Mouse (Mus musculus): ENCODE data around the gene Gm45623.
A peak's percentile ranks its signal among the peaks of the same experiment; 100 is the strongest.

Gm45623 gene

GRCm38 (mm10) chr13:56753192-56753951 is at the start of gene Gm45623:
Gene Gm45623 (minus strand): TSS chr13:56753827.
- no peak for DNase-seq (ENCODE audit: low read depth, low spot score)

DNA sequence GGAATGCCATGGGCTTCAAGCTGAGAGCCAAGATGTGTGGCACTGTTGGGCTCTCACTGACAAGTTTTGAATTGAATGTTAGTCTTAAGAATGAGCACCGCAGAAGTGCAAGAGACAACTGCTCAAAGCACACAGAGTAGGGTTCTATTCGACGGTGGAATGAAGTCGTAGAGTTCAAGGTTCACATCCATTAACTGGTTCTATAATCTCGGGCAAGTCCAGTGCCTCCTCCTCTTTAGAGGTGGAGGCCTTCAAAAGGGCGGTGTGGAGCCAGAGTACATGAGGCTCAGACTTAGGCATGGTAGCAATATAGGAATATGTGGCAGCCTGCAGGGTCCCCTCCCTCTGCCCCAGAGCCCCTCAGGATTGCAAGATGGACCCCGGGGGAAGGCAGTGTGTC is 43.8 kb upstream of the Gm45623 start:
- no peak for DNase-seq (ENCODE audit: low read depth, low spot score)

DNA sequence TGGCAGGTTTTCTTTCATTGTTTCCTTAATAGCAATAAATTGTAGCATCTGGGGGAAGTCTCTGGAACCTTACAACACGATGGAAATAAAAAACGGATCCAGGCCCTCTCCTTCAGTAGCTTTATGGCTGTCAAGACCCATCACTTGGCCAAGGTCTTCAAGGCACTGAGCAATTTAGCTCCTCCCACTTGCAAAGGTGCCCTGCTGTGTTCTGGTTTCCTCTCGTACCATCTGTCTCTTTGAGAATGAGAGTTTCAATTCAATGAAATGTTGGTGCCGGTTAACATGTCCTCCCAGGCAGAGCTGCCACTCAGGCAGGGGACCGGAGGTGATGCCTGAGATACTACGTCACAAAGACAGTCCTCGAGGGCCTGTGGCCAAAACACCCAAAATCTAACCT is 41.9 kb upstream of the Gm45623 start:
- no peak for DNase-seq (ENCODE audit: low read depth, low spot score)

DNA sequence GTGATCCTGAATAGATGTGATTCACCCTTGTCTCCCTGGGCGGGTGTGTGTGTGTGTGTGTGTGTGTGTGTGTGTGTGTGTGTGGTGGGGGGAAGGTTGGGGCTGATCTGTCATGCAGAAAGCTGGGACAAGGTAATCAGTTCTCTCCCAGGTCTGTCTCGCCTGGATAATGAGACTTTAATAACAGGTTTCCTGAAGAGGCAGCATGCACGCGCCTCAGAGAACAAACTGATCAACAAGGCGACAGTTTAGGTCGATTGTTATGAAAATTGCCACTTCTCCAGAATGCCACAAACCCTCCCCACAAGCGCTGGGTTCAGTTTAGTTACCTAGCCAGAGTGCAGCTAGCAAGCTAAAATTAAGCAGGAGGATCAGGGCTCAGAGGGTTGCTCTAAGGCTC is 40.8 kb upstream of the Gm45623 start:
- no peak for DNase-seq (ENCODE audit: low read depth, low spot score)

GRCm38 (mm10) chr13:56792844-56793243 is 39.2 kb upstream of the Gm45623 start:
- DNase-seq (ENCODE audit: low read depth, low spot score), result no peak

- no peak for DNase-seq (ENCODE audit: low read depth, low spot score)
Measured at GRCm38 (mm10) chr13:56790683-56791082, 37.1 kb upstream of the Gm45623 start.

GRCm38 (mm10) chr13:56782621-56783020 is 29.0 kb upstream of the Gm45623 start:
- DNase-seq (ENCODE audit: low read depth, low spot score), result no peak

DNA sequence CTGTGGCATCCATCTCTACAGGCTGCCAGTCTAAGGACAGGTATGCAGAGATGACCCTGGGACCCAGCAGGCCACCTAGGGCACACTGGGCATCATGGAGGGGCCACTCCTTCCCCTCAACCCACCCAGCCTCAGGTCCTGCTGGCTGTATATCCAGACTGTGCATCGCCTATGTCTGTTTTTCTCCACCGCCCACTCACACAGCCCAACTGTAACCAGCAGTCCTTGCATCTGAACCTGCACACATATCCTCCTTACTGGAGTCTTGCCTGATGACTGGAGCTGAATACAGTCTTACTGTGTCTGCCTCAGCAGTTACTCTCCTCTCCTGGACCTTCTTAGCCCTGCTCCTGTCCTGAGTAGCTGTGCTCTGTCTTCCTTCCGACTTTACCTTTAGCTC is 28.1 kb upstream of the Gm45623 start:
- no peak for DNase-seq (ENCODE audit: low read depth, low spot score)

- no peak for DNase-seq (ENCODE audit: low read depth, low spot score)
Measured at GRCm38 (mm10) chr13:56780746-56781469, 27.3 kb upstream of the Gm45623 start.

DNA sequence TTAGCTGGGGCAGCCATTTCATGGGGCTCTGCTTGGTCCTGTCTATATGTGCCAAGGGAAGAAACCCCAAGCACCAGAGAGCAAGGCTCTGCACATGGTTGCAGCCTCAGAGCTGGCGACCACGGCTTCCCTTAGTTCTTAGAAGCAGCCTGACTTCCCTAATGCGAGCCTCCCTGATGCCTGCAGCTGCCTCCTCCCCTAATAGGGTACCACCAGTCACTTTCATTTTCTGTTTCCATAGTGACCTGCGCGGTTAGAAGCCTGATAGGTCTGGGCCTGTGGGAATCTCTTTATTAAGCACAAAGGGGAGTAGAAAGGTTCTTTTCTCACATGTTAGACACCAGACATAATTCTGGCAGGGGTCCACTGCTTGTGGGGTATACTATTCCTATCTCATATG is 20.7 kb upstream of the Gm45623 start:
- peak; percentile 67 for DNase-seq (ENCODE audit: low read depth, low spot score)

- no peak for DNase-seq (ENCODE audit: low read depth, low spot score)
Measured at GRCm38 (mm10) chr13:56773262-56773870, 19.7 kb upstream of the Gm45623 start.

GRCm38 (mm10) chr13:56772592-56772991 is 19.0 kb upstream of the Gm45623 start:
- DNase-seq (ENCODE audit: low read depth, low spot score), result no peak

- no peak for DNase-seq (ENCODE audit: low read depth, low spot score)
Measured at GRCm38 (mm10) chr13:56770786-56771185, 17.2 kb upstream of the Gm45623 start.

DNA sequence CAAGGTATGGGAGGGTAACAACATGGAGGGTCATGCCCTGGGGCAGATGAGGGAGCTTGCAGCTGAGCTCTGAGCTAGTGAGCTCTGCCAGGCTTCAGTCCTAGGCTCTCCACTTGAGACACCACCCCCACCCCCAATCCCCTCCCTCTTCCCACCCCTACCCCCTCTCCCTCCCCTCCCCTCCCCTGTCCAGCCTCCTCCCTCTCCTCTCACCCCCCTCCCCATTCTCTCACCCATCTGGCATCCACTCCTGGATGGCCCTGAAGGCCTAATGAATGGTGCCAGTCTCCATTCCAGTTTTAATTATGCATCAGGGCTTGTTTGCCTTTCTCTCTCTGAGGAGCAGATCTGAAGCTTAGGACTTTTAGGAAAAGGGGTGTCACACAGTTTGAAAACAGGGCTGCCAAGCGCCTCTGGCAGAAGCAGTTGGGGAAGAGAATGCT is 16.5 kb upstream of the Gm45623 start:
- no peak for DNase-seq (ENCODE audit: low read depth, low spot score)

GRCm38 (mm10) chr13:56769431-56769830 is 15.8 kb upstream of the Gm45623 start:
- DNase-seq (ENCODE audit: low read depth, low spot score), result no peak

DNA sequence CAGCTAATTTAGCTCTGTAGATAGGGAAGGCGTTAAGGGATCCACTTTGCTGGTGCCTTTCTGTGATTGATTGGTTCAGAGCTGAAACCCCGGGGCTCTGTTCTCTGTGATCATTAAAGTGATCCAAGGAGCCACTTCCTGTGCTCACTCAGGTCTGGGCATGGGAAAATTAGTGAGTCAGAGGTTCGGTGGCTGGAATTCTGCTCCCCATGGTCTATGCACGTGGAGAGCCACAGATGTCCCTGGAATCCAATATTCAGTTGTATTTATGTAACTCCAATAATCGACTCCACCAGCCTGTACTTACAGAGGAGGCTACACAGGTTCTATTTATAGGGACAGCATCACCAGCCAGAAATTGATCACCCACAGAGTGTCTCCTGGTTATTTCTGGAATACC is 12.6 kb upstream of the Gm45623 start:
- DNase-seq (ENCODE audit: low read depth, low spot score), result no peak

GRCm38 (mm10) chr13:56765284-56766032 is 11.8 kb upstream of the Gm45623 start:
- no peak for DNase-seq (ENCODE audit: low read depth, low spot score)

- no peak for DNase-seq (ENCODE audit: low read depth, low spot score)
Measured at GRCm38 (mm10) chr13:56762446-56763229, 9.0 kb upstream of the Gm45623 start.

GRCm38 (mm10) chr13:56758492-56758891 is 4.9 kb upstream of the Gm45623 start:
- peak; percentile 64 for DNase-seq (ENCODE audit: low read depth, low spot score)

DNA sequence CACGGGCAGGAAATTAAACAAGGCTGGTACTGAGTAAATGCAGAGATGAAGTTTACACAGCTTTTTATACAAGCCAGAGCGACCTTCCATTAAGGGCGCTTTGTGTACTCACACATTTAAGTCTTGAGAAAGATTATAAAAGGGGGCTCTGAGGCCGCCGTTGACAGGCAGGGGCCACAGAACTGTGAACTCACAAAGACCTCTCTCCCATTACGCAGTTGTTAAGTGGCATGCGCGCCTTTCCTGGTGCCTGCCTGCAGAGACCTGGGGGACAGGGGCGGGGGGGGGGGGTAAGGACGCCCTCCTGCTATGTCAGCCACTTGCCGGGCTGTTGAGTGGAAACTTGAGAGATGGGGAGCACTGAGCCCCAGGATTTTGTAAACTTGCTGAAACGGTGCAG is 3.6 kb upstream of the Gm45623 start:
- DNase-seq (ENCODE audit: low read depth, low spot score), result no peak

DNA sequence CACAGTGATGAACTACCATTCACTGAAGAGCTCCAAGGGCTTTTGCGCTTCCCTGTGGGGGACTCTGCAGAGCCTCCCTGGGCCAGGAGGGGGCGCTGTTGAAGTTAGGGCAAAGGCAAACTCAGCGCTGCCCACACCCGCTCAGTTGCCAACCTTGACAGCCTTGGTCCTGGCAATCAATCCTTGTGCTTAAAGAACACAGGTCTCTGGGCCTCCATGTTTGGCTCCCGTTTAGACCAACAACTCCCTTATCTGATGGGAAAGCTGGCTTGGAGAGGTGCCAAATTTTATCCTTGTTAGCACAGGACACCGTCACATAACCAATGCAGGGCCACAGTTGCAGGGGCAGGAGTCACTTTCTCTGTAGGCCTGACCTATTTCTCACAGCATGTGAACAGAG is 2.2 kb upstream of the Gm45623 start:
- DNase-seq (ENCODE audit: low read depth, low spot score), result peak; percentile 43

Data from A20 (cell line).